Mouse (Mus musculus): ENCODE data around the gene Vamp5.

Vamp5 gene

GRCm38 (mm10) chr6:72389941-72390771 is 9.9 kb upstream of the Vamp5 start, which contains the start of gene Vamp8:
Vamp8 (minus strand) TSS chr6:72390703.
- DNase-seq (ENCODE audit: low spot score): peak; percentile 91

DNA sequence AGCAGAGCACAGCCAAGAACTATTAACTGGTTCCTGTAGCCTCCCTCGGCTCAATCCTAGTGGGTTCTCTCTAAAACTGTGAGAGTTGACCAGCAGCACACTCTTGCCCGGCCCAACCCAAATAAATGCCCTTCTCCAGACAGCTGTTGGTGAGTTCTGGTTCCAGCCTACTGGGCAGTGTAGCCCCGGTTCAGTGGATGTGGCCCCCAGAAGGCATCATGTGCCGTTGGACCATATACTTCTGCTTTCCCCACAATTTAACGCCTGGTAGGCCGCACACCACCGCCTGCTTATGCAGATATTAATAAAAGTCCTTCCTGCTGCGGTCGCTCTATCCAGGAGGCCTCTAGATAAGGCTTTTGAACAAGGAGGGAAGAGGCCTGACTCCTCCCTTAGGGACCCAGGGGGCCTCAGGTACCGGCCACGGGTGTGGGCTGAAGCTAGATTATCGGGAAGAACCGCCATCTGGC is 9.2 kb upstream of the Vamp5 start:
- no peak for DNase-seq (ENCODE audit: low spot score)

DNA sequence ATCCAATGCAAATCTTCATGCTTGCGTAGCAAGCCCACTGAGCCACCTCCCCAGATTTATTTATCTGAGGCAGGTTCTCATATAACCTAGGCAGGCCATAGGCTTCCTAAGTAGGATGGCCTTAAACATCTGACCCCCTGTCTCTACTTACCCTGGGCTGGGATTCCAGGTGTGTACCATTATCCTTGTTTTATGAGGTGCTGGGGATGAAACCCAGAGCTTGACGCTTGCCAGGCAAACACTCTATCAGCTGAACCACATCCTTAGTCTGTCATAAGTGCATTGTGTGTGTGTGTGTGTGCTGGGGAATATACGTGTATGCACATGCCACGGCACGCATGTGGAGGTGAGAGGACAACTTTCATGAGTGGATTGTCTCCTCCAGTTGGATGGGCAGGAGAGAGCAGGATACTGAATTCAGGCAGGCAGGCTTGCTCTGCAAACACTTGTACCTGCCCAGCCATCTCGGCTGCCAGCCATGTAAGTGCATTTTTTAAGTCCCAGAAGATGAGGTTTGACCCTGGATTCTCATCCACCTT is 8.6 kb upstream of the Vamp5 start:
- DNase-seq (ENCODE audit: low spot score): no peak

GRCm38 (mm10) chr6:72388266-72388665 is 8.0 kb upstream of the Vamp5 start:
- no peak for DNase-seq (ENCODE audit: low spot score)

- no peak for DNase-seq (ENCODE audit: low spot score)
These were observed 7.5 kb upstream of the Vamp5 start for GRCm38 (mm10) chr6:72387816-72388215.

DNA sequence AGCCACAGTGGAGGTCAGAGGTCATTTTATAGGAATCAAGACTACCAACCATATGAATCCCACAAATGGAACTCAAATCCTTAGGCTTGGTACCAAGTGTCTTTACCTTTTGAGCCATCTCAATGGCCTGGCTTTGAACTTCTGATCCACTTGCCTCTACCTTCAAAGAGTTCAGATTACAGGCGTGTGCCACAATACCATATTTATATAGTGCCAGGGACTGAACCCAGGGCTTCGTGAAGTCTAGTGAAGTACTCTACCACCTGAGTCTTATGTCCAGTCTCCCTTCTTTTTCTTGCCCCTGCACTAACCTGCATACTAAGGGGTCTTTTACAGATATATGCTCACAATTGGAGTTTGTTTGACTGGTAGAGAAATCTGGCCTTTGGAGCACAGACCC is 6.3 kb upstream of the Vamp5 start:
- DNase-seq (ENCODE audit: low spot score): no peak

DNA sequence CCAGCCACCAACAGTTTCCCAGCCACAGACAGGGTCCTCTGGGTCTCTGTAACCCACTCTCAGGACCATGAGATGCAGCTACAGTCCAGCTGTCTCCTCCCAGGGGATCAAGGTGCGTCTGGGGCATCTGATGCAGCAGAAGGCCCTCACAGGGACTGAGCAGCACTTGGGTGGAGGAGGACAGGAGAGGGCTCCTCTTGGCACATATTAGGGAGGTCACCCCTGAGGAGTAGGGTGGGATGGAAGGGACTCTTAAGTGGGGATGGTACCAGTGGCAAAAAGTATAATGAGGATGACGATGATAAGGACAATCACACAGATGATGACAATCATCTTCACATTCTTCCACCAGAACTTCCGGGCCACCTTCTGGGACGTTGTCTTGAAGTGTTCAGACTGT is 5.0 kb upstream of the Vamp5 start:
- DNase-seq (ENCODE audit: low spot score): no peak

GRCm38 (mm10) chr6:72383952-72384351 is 3.7 kb upstream of the Vamp5 start:
- DNase-seq (ENCODE audit: low spot score): no peak

GRCm38 (mm10) chr6:72383142-72383820 is 3.0 kb upstream of the Vamp5 start:
- DNase-seq (ENCODE audit: low spot score): no peak

DNA sequence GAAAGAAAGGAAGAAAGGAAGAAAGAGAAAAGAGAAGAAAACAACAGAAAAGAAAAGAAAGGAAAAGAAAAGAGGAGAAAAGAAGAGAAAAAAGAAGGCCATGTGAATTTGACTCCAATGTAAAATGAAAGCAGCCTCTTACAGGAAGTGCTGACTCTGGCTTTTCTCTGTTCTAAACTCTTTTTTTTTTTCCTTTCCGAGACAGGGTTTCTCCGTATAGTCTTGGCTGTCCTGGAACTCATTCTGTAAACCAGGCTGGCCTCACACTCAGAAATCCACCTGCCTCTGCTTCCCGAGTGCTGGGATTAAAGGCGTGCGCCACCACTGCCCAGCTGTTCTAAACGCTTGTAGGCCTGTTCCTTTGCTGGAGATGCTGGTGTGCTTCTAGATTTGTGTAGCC is 2.2 kb upstream of the Vamp5 start:
- DNase-seq (ENCODE audit: low spot score): no peak

- no peak for DNase-seq (ENCODE audit: low spot score)
These were observed 714 bp downstream of the Vamp5 start for GRCm38 (mm10) chr6:72379377-72380130.

GRCm38 (mm10) chr6:72378510-72379234 is 1.6 kb downstream of the Vamp5 start:
- DNase-seq (ENCODE audit: low spot score): no peak

DNA sequence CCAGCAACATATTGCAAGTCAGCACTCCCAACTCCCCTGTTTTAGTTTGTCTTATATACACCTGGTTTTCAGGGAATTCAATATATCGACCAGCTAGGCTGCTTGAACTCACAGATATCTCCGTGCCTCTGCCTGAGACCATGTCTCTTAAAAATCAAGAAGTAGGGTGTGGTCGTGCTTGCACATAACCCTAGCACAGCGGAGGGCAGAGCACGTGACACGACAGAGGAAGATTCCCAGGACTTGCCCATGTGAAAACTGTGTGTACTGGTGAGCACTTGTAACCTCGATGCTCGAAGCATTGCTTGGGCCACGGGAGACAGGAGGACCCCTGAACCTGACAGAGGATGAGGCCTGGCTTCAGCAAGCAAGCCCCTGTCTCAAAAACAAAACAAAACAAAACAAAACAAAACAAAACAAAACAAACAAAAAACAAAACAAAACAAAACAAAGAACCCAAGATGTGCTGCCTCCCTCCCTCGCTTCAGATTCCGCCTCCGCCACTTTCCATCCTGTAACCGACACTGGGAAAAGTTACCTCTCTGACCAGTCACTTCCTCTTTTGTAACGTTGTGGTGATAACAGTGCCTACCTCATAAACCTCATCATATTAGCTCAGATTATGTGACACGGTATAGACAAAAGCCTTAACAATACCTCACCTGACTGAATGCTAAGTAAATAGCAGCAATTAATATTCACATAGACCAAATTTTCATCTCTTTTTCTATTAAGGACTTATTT is 5.3 kb downstream of the Vamp5 start:
- no peak for DNase-seq (ENCODE audit: low spot score)

DNA sequence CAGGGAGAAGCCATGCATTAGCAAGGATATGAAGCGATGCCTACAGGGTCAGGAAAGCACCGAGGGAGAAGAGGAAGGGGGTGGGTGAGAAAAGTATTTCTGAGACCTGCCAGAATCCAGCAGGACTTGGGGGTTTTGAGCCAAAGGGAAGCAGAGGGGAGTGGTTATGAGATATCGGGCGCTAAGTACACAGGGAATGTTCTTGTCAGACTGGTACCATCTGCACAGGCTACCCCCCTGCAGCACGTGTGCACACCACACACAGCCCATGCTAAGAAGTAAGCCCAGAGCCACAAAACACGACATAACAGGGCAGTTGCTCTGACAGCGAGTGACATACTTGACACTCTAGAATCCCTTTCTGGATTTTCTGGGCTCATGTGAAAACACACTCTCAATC is 6.1 kb downstream of the Vamp5 start:
- no peak for DNase-seq (ENCODE audit: low spot score)

GRCm38 (mm10) chr6:72373184-72373583 is 7.1 kb downstream of the Vamp5 start:
- DNase-seq (ENCODE audit: low spot score): no peak

DNA sequence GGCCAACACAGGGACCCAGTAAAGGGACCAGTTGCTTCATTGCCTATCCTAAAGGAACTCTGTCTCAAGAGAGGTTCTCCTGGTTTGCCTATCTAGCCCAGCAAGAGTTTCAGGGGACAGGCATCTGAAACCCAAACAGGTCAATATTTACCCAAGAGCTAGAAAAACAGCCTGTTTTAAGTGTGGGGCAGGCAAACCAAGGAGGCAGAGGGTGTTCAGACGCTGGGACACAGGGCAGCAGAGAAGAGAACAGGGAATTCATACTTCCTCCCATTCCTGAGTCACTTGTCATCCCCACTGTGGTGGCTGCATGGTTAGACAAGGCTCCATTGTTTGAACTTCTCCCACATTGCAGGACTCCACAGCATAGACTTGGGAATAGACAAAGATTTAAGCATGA is 8.7 kb downstream of the Vamp5 start:
- DNase-seq (ENCODE audit: low spot score): no peak

DNA sequence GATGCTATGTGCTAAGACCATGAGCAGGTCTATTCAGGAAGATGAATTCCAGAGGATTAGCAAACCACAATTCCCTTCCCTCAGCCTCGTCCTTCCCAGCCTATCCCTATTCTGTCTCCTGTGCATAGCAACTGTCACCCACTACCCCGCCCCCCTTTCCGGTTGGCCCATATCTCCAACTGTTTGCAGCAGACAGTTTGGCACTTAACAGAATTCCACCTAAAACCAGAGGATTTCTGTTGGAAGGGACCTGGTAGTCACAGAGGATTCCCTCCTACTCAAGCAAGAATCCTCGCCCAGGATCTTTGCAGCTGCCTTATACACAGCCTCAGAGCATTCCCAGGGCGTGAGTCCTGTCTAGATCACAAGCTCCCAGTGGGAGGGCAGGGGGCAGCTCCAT is 9.1 kb downstream of the Vamp5 start:
- no peak for DNase-seq (ENCODE audit: low spot score)

- DNase-seq (ENCODE audit: low spot score): no peak
These were observed 10.2 kb downstream of the Vamp5 start for GRCm38 (mm10) chr6:72370091-72370490.

DNA sequence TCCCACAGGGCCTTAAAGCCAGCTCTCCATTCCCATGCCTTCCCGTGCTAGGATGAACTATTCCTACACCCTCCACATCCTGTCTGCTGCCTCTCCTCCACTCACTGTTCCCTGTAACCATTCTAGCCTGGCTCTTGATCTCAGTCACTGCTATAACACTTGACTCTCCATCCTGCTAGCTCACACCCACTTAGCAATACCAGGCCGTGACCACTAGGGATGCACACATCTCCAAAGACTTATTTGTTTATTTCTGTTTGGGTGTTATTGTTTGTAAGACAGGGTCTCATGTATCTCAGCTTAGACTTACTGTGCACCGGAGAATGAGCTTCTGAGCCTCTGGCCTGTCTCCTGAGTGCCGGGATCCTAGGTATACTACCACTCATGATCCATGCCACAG is 10.7 kb downstream of the Vamp5 start:
- no peak for DNase-seq (ENCODE audit: low spot score)

- no peak for DNase-seq (ENCODE audit: low spot score)
These were observed 12.8 kb downstream of the Vamp5 start for GRCm38 (mm10) chr6:72367460-72367974.
